Mouse (Mus musculus) hematopoietic stem cell, adult 5-6 weeks (primary cell): ENCODE measurements around the gene Gadd45gip1. TPM values are rescaled to one million over a fixed set of nuclear protein-coding genes. Genes with fewer than 3 reads are reported as not detected.
"Not testable (repeated sequence)": the region's sequence is repeated elsewhere in the genome, so short reads cannot be mapped to it uniquely, and the experiment has no call there.

Experiments
- ATAC-seq, 2 experiments: fragments of 125-278 bp in 1 of 2; replicated peaks in 1 of 2; 2 replicates each; pipeline ENCODE4 v1.8.0; 2016 to 2017; ENCODE audit warnings: inconsistent platforms in 2 of 2, mild to moderate bottlenecking in 2 of 2, moderate number of reproducible peaks in 2 of 2, low read depth in 1 of 2, moderate TSS enrichment in 1 of 2; ENCODE audit not compliant: low FRiP score in 2 of 2, poor library complexity in 2 of 2, severe bottlenecking in 2 of 2, insufficient read depth in 1 of 2, low TSS enrichment in 1 of 2
- total RNA-seq: library from RNA; stranded (forward); fragments of 172-1452, 232-1000 nt; gene quantifications from 2 replicates; pipeline ENCODE4 v1.2.3, GENCODE M21; 2017

The Gadd45gip1 gene
- total RNA-seq, 1 experiment from 2014 or later = 29.8 TPM

- no peak for ATAC-seq
Measured at GRCm38 (mm10) chr8:84814555-84815441, 16.5 kb upstream of the Gadd45gip1 start.

- ATAC-seq = peak; percentile 87 to 89
Measured at GRCm38 (mm10) chr8:84815547-84815946, 15.8 kb upstream of the Gadd45gip1 start.

- ATAC-seq = no peak
Measured at GRCm38 (mm10) chr8:84816117-84816516, 15.2 kb upstream of the Gadd45gip1 start.

GRCm38 (mm10) chr8:84822723-84823122 is 8.6 kb upstream of the Gadd45gip1 start, which contains the start of gene Dand5:
Dand5 (minus strand) TSS chr8:84822823.
- ATAC-seq = no peak

- peak; percentile 71 to 83 for ATAC-seq
Measured at GRCm38 (mm10) chr8:84823653-84824052, 7.7 kb upstream of the Gadd45gip1 start.

- peak; percentile 42 to 60; a peak in 3 of 4 replicates for ATAC-seq
Measured at GRCm38 (mm10) chr8:84825636-84826035, 5.7 kb upstream of the Gadd45gip1 start.

- not testable (repeated sequence) for ATAC-seq
Measured at GRCm38 (mm10) chr8:84826518-84826917, 4.8 kb upstream of the Gadd45gip1 start.

- ATAC-seq = peak; percentile 70 to 73
Measured at GRCm38 (mm10) chr8:84832034-84832717, 854 bp downstream of the Gadd45gip1 start.

GRCm38 (mm10) chr8:84832759-84833742 is 1.7 kb downstream of the Gadd45gip1 start:
- no peak for ATAC-seq

- ATAC-seq = no peak
Measured at GRCm38 (mm10) chr8:84834002-84834865, 2.9 kb downstream of the Gadd45gip1 start.

- ATAC-seq = no peak
Measured at GRCm38 (mm10) chr8:84834866-84835855, 3.8 kb downstream of the Gadd45gip1 start.

- no peak for ATAC-seq
Measured at GRCm38 (mm10) chr8:84837149-84837911, 6.0 kb downstream of the Gadd45gip1 start.

GRCm38 (mm10) chr8:84837912-84838470 is 6.7 kb downstream of the Gadd45gip1 start:
- no peak for ATAC-seq

GRCm38 (mm10) chr8:84838513-84838912 is 7.2 kb downstream of the Gadd45gip1 start:
- ATAC-seq = no peak
